Mouse (Mus musculus) CH12.LX (cell line): ENCODE measurements around the gene Hpcal4.

Source experiments
- BHLHE40 ChIP-seq: IDR thresholded peaks from 2 replicates; pipeline ENCODE4 v1.6.1; 2011; ENCODE audit warnings: mild to moderate bottlenecking, low read depth, low read length, improper control_type of control experiment
- CTCF ChIP-seq, 2 experiments: IDR thresholded peaks in 1 of 2; conservative IDR thresholded peaks in 1 of 2; 2 replicates each; pipeline ENCODE4 v1.5.1; 2011 to 2012; ENCODE audit warnings: low read depth in 2 of 2, low read length in 2 of 2, improper control_type of control experiment in 1 of 2, inconsistent platforms in 1 of 2, mild to moderate bottlenecking in 1 of 2, moderate library complexity in 1 of 2
- EP300 ChIP-seq: IDR thresholded peaks from 2 replicates; pipeline ENCODE4 v1.6.1; 2011; ENCODE audit warnings: low read length, improper control_type of control experiment
- MAZ ChIP-seq: IDR thresholded peaks from 2 replicates; pipeline ENCODE4 v1.6.1; 2012; ENCODE audit warnings: low read depth, mild to moderate bottlenecking, inconsistent platforms, low read length, improper control_type of control experiment, moderate library complexity
- POLR2A ChIP-seq: IDR thresholded peaks from 2 replicates; pipeline ENCODE4 v1.6.1; 2011; ENCODE audit warnings: low read depth, mild to moderate bottlenecking, improper control_type of control experiment, low read length
- SMC3 ChIP-seq: IDR thresholded peaks from 2 replicates; pipeline ENCODE4 v1.6.1; 2011; ENCODE audit warnings: low read depth, low read length, improper control_type of control experiment
- ZKSCAN1 ChIP-seq: IDR thresholded peaks from 2 replicates; pipeline ENCODE4 v1.6.1; 2012; ENCODE audit warnings: low read depth, inconsistent platforms, low read length, improper control_type of control experiment, borderline replicate concordance

GRCm38 (mm10) chr4:123227707-123228106 lies 44.7 kb downstream of the Hpcal4 start:
- TF ChIP-seq ZKSCAN1: no peak
- TF ChIP-seq CTCF (conservative IDR thresholded peaks at IDR 0.05 in 1 of 2, IDR thresholded peaks at IDR 0.05 in 1 of 2; ENCODE audit: low read depth in 2 of 2, low read length in 2 of 2): no peak
- TF ChIP-seq EP300: no peak
- TF ChIP-seq BHLHE40: no peak
- TF ChIP-seq MAZ: no peak
- TF ChIP-seq SMC3: no peak
- TF ChIP-seq POLR2A: no peak
